Mouse (Mus musculus) pancreas, adult 10 weeks (tissue): ENCODE results near the gene Cdk10. TPM values are rescaled to one million over a fixed set of nuclear protein-coding genes. Genes with fewer than 3 reads are reported as not detected.

ENCODE experiments used
- polyA plus RNA-seq: library from polyadenylated mRNA; stranded (reverse); fragments of 350-450 nt; fragmentation: Illumina TruSeq; extraction: RNeasy Lipid Tissue Mini Kit (QIAGEN cat#74804); gene quantifications from one replicate; pipeline ENCODE4 v1.2.3, GENCODE M21; 2015; ENCODE audit warnings: low read depth, low replicate concordance; ENCODE audit not compliant: insufficient read depth

Cdk10 gene
- polyA plus RNA-seq, result 27.2 TPM

GRCm38 (mm10) chr8:123224278-123225266 is at the start of gene Cdk10:
TSS of gene Cdk10 (plus strand) at chr8:123224842.

GRCm38 (mm10) chr8:123185566-123186409 is 38.9 kb upstream of the Cdk10 start, which contains the start of gene Dpep1:
TSS of gene Dpep1 (plus strand) at chr8:123186242.

GRCm38 (mm10) chr8:123212321-123213117 is 12.1 kb upstream of the Cdk10 start, which contains the start of the genes Chmp1a and Spata33:
TSS of gene Chmp1a (minus strand) at chr8:123212763.
TSS of gene Spata33 (plus strand) at chr8:123212832.

GRCm38 (mm10) chr8:123235520-123236497 is 11.2 kb downstream of the Cdk10 start, which contains the start of gene Spata2l:
TSS of gene Spata2l (minus strand) at chr8:123236233.

GRCm38 (mm10) chr8:123254099-123254885 is 29.6 kb downstream of the Cdk10 start, which contains the start of the genes Zfp276 and Vps9d1:
TSS of gene Zfp276 (plus strand) at chr8:123254195.
TSS of gene Vps9d1 (minus strand) at chr8:123254348.

Other genes starting within 250 kb of the Cdk10 start
- gene Ankrd11, start 182.6 kb upstream of the Cdk10 start, polyA plus RNA-seq, result 11.1 TPM
- gene Spg7, start 161.9 kb upstream of the Cdk10 start, polyA plus RNA-seq, result 13.9 TPM
- 704 TPM for gene Rpl13, start 122.5 kb upstream of the Cdk10 start, polyA plus RNA-seq
- 0.52 TPM for gene Cpne7, start 107.5 kb upstream of the Cdk10 start, polyA plus RNA-seq
- 1.7 TPM for gene Sult5a1, start 66.5 kb upstream of the Cdk10 start, polyA plus RNA-seq
- gene Dpep1, start 38.6 kb upstream of the Cdk10 start, polyA plus RNA-seq, result 28.5 TPM
- 31.5 TPM for gene Chmp1a, start 12.1 kb upstream of the Cdk10 start, polyA plus RNA-seq
- 0.44 TPM for gene Spata33, start 12.0 kb upstream of the Cdk10 start, polyA plus RNA-seq
- 3.5 TPM for gene Spata2l, start 11.4 kb downstream of the Cdk10 start, polyA plus RNA-seq
- gene Zfp276, start 29.4 kb downstream of the Cdk10 start, polyA plus RNA-seq, result 8.5 TPM
- gene Vps9d1, start 29.5 kb downstream of the Cdk10 start, polyA plus RNA-seq, result 6.1 TPM
- 1.6 TPM for gene Fanca, start 93.7 kb downstream of the Cdk10 start, polyA plus RNA-seq
- gene Spire2, start 107.9 kb downstream of the Cdk10 start, polyA plus RNA-seq, result 1.4 TPM
- gene Tcf25, start 148.9 kb downstream of the Cdk10 start, polyA plus RNA-seq, result 131 TPM
- gene Mc1r, start 182.3 kb downstream of the Cdk10 start, polyA plus RNA-seq, result not detected
- 2.2 TPM for gene Tubb3, start 186.6 kb downstream of the Cdk10 start, polyA plus RNA-seq
- gene Def8, start 198.7 kb downstream of the Cdk10 start, polyA plus RNA-seq, result 5.9 TPM